Mouse (Mus musculus) MEL (cell line): Measurements from ENCODE around the gene Trpm3. TPM values are rescaled to one million over a fixed set of nuclear protein-coding genes. Genes with fewer than 3 reads are reported as not detected.

Source experiments
- DNase-seq: peaks from one replicate; pipeline ENCODE4 v3.0.0; 2011; ENCODE audit warnings: low read depth, low spot score
- H3K27ac ChIP-seq: 2 replicates; pipeline ENCODE4 v1.5.1; 2012; ENCODE audit warnings: low read depth, mild to moderate bottlenecking, control low read depth, low read length, moderate library complexity; ENCODE audit not compliant: control insufficient read depth
- H3K27me3 ChIP-seq, 2 experiments: fragments of 150-350 bp in 1 of 2; sonication (generic) in 1 of 2; 2 replicates each; pipeline ENCODE4 v1.6.1; 2012; ENCODE audit warnings: low read length in 2 of 2, mild to moderate bottlenecking in 2 of 2, improper control_type of control experiment in 1 of 2, moderate library complexity in 1 of 2; ENCODE audit not compliant: insufficient read depth in 2 of 2, control insufficient read depth in 1 of 2
- H3K36me3 ChIP-seq, 2 experiments: 2 replicates each; pipeline ENCODE4 v1.6.1; 2012 to 2014; ENCODE audit warnings: low read length in 2 of 2, improper control_type of control experiment in 1 of 2, inconsistent platforms in 1 of 2, mild to moderate bottlenecking in 1 of 2; ENCODE audit not compliant: insufficient read depth in 2 of 2, control insufficient read depth in 1 of 2
- H3K4me1 ChIP-seq, 2 experiments: fragments of 150-350 bp in 1 of 2; sonication (generic) in 1 of 2; 2 replicates each; pipeline ENCODE4 v1.6.1; 2012; ENCODE audit warnings: low read length in 2 of 2, improper control_type of control experiment in 1 of 2, mild to moderate bottlenecking in 1 of 2; ENCODE audit not compliant: insufficient read depth in 2 of 2, control insufficient read depth in 1 of 2
- H3K4me3 ChIP-seq, 2 experiments: fragments of 150-350 bp in 1 of 2; sonication (generic) in 1 of 2; 2 replicates each; pipeline ENCODE4 v1.5.1; 2012; ENCODE audit warnings: low read depth in 2 of 2, low read length in 2 of 2, mild to moderate bottlenecking in 2 of 2, moderate library complexity in 2 of 2, control low read depth in 1 of 2, improper control_type of control experiment in 1 of 2; ENCODE audit not compliant: control insufficient read depth in 1 of 2, insufficient read depth in 1 of 2
- H3K79me2 ChIP-seq: 2 replicates; pipeline ENCODE4 v1.6.1; 2012; ENCODE audit warnings: mild to moderate bottlenecking, low read length, moderate library complexity; ENCODE audit not compliant: control insufficient read depth, poor library complexity, insufficient read depth
- H3K9ac ChIP-seq: 2 replicates; pipeline ENCODE4 v1.6.1; 2012; ENCODE audit warnings: low read depth, mild to moderate bottlenecking, control low read depth, low read length, moderate library complexity; ENCODE audit not compliant: control insufficient read depth, poor library complexity, severe bottlenecking
- H3K9me3 ChIP-seq: fragments of 150-350 bp; sonication (generic); replicated peaks from 2 replicates; pipeline ENCODE4 v1.6.1; 2012; ENCODE audit warnings: mild to moderate bottlenecking, low read length, improper control_type of control experiment, moderate library complexity; ENCODE audit not compliant: insufficient read depth
- BHLHE40 ChIP-seq: IDR thresholded peaks from 2 replicates; pipeline ENCODE4 v1.6.1; 2012; ENCODE audit warnings: low read depth, mild to moderate bottlenecking, inconsistent platforms, low read length, improper control_type of control experiment, borderline replicate concordance
- CHD1 ChIP-seq: IDR thresholded peaks from 2 replicates; pipeline ENCODE4 v1.6.1; 2012; ENCODE audit warnings: low read depth, mild to moderate bottlenecking, inconsistent platforms, low read length, improper control_type of control experiment
- CHD2 ChIP-seq: IDR thresholded peaks from 2 replicates; pipeline ENCODE4 v1.6.1; 2011; ENCODE audit warnings: low read length, improper control_type of control experiment
- CTCF ChIP-seq, 3 experiments: IDR thresholded peaks in 2 of 3; conservative IDR thresholded peaks in 1 of 3; 2 replicates each; pipeline ENCODE4 v1.5.1; 2011 to 2012; ENCODE audit warnings: low read length in 3 of 3, low read depth in 2 of 3, mild to moderate bottlenecking in 2 of 3, improper control_type of control experiment in 1 of 3, inconsistent platforms in 1 of 3, mixed read lengths in 1 of 3, moderate library complexity in 1 of 3; ENCODE audit not compliant: control insufficient read depth in 1 of 3, insufficient read depth in 1 of 3, poor library complexity in 1 of 3, severe bottlenecking in 1 of 3
- ELF1 ChIP-seq: IDR thresholded peaks from 2 replicates; pipeline ENCODE4 v1.6.1; 2014; ENCODE audit warnings: low read depth, mild to moderate bottlenecking, inconsistent platforms, low read length, improper control_type of control experiment, moderate library complexity
- ETS1 ChIP-seq: IDR thresholded peaks from 2 replicates; pipeline ENCODE4 v1.6.1; 2012; ENCODE audit warnings: low read depth, mild to moderate bottlenecking, inconsistent platforms, low read length, improper control_type of control experiment, moderate library complexity
- GATA1 ChIP-seq: IDR thresholded peaks from 2 replicates; pipeline ENCODE4 v1.6.1; 2011; ENCODE audit warnings: low read depth, low read length, improper control_type of control experiment
- JUND ChIP-seq: IDR thresholded peaks from 2 replicates; pipeline ENCODE4 v1.6.1; 2011; ENCODE audit warnings: low read depth, mild to moderate bottlenecking, improper control_type of control experiment, low read length
- KAT2A ChIP-seq: conservative IDR thresholded peaks from 2 replicates; pipeline ENCODE4 v1.6.1; 2012; ENCODE audit warnings: low read depth, low read length, improper control_type of control experiment, inconsistent platforms
- MAFK ChIP-seq: IDR thresholded peaks from 2 replicates; pipeline ENCODE4 v1.6.1; 2011; ENCODE audit warnings: low read depth, mild to moderate bottlenecking, low read length, improper control_type of control experiment, borderline replicate concordance
- MAX ChIP-seq: IDR thresholded peaks from 2 replicates; pipeline ENCODE4 v1.6.1; 2011; ENCODE audit warnings: low read length, improper control_type of control experiment
- MAZ ChIP-seq: IDR thresholded peaks from 2 replicates; pipeline ENCODE4 v1.6.1; 2012; ENCODE audit warnings: low read depth, mild to moderate bottlenecking, inconsistent platforms, low read length, improper control_type of control experiment
- MXI1 ChIP-seq: IDR thresholded peaks from 2 replicates; pipeline ENCODE4 v1.6.1; 2011; ENCODE audit warnings: mild to moderate bottlenecking, low read depth, low read length, improper control_type of control experiment
- NRF1 ChIP-seq: IDR thresholded peaks from 2 replicates; pipeline ENCODE4 v1.6.1; 2014; ENCODE audit warnings: low read depth, mild to moderate bottlenecking, inconsistent platforms, low read length, improper control_type of control experiment, moderate library complexity; ENCODE audit not compliant: poor library complexity, insufficient read depth, severe bottlenecking
- POLR2AphosphoS2 ChIP-seq: IDR thresholded peaks from 2 replicates; pipeline ENCODE4 v1.6.1; 2011; ENCODE audit warnings: low read length, improper control_type of control experiment
- POLR2AphosphoS5 ChIP-seq: IDR thresholded peaks from 2 replicates; pipeline ENCODE4 v1.6.1; 2012; ENCODE audit warnings: low read depth, borderline replicate concordance, mild to moderate bottlenecking, inconsistent platforms, low read length, moderate library complexity, mixed read lengths
- RAD21 ChIP-seq: IDR thresholded peaks from 2 replicates; pipeline ENCODE4 v1.6.1; 2011; ENCODE audit warnings: mild to moderate bottlenecking, low read depth, low read length, improper control_type of control experiment
- RCOR1 ChIP-seq: IDR thresholded peaks from 2 replicates; pipeline ENCODE4 v1.6.1; 2012; ENCODE audit warnings: low read depth, mild to moderate bottlenecking, inconsistent platforms, low read length, improper control_type of control experiment
- TAL1 ChIP-seq: IDR thresholded peaks from 2 replicates; pipeline ENCODE4 v1.6.1; 2012; ENCODE audit warnings: mild to moderate bottlenecking, inconsistent platforms, low read length, moderate library complexity, mixed read lengths
- TBP ChIP-seq: IDR thresholded peaks from 2 replicates; pipeline ENCODE4 v1.8.0; 2011; ENCODE audit warnings: low read depth, low read length, improper control_type of control experiment
- TCF12 ChIP-seq: IDR thresholded peaks from 2 replicates; pipeline ENCODE4 v1.6.1; 2014; ENCODE audit warnings: low read depth, mild to moderate bottlenecking, inconsistent platforms, low read length, improper control_type of control experiment, moderate library complexity
- UBTF ChIP-seq: IDR thresholded peaks from 2 replicates; pipeline ENCODE4 v1.6.1; 2012; ENCODE audit warnings: low read depth, mild to moderate bottlenecking, inconsistent platforms, low read length, improper control_type of control experiment, moderate library complexity, borderline replicate concordance; ENCODE audit not compliant: insufficient read depth
- USF1 ChIP-seq: IDR thresholded peaks from 2 replicates; pipeline ENCODE4 v1.6.1; 2014; ENCODE audit warnings: low read depth, mild to moderate bottlenecking, inconsistent platforms, low read length, improper control_type of control experiment, moderate library complexity
- USF2 ChIP-seq, 2 experiments: IDR thresholded peaks; 2 replicates each; pipeline ENCODE4 v1.6.1; 2011 to 2012; ENCODE audit warnings: improper control_type of control experiment in 2 of 2, low read length in 2 of 2, borderline replicate concordance in 1 of 2, inconsistent platforms in 1 of 2, low read depth in 1 of 2, mild to moderate bottlenecking in 1 of 2; ENCODE audit not compliant: insufficient read depth in 1 of 2
- ZC3H11A ChIP-seq: IDR thresholded peaks from 2 replicates; pipeline ENCODE4 v1.6.1; 2012; ENCODE audit warnings: low read depth, mild to moderate bottlenecking, inconsistent platforms, low read length, improper control_type of control experiment
- ZMIZ1 ChIP-seq: IDR thresholded peaks from 2 replicates; pipeline ENCODE4 v1.6.1; 2012; ENCODE audit warnings: low read depth, mild to moderate bottlenecking, inconsistent platforms, low read length, improper control_type of control experiment, moderate library complexity
- ZNF384 ChIP-seq: IDR thresholded peaks from 2 replicates; pipeline ENCODE4 v1.6.1; 2012; ENCODE audit warnings: low read depth, mild to moderate bottlenecking, inconsistent platforms, low read length, improper control_type of control experiment
- polyA plus RNA-seq, 2 experiments: library from polyadenylated mRNA; stranded (reverse) in 1 of 2; unstranded in 1 of 2; fragments of >175 nt in 1 of 2; fragments of >200 nt in 1 of 2; gene quantifications; 2 replicates each; pipeline versions ENCODE4 v1.2.1 to v1.2.4; 2012; ENCODE audit warnings: low replicate concordance in 2 of 2, low read depth in 1 of 2; ENCODE audit not compliant: insufficient read length in 2 of 2, insufficient read depth in 1 of 2, missing spikeins in 1 of 2
- total RNA-seq: library from RNA; depleted of rRNA; stranded (reverse); fragments of 300-350 nt; gene quantifications from 2 replicates; pipeline ENCODE4 v1.2.3, GENCODE M21; 2012

Gene Trpm3
- total and polyA plus RNA-seq, 3 experiments, result not detected

GRCm38 (mm10) chr19:22642124-22642523 is 503.3 kb downstream of the Trpm3 start:
- no peak for DNase-seq
- Histone ChIP-seq H3K27me3 (no peaks in the 10 kb centered on the region), H3K79me2 (no peaks in the 10 kb centered on the region), H3K4me3 (no peak overlapping the region), H3K27ac (no peak overlapping the region), H3K9ac (no peak overlapping the region), H3K9me3 (no peaks in the 10 kb centered on the region), H3K4me1 (no peaks in the 10 kb centered on the region), H3K36me3 (no peaks in the 10 kb centered on the region)
- TF ChIP-seq CHD2 (no peak), MXI1 (no peak), ZNF384 (no peak), RAD21 (no peak), TAL1 (no peak), CHD1 (no peak), UBTF (no peak), MAFK (no peak), ELF1 (no peak), USF1 (no peak), KAT2A (no peak), NRF1 (no peak), MAX (no peak), ETS1 (no peak), POLR2AphosphoS5 (no peak), TCF12 (no peak), RCOR1 (no peak), MAZ (no peak)

GRCm38 (mm10) chr19:22656466-22657215 is 517.8 kb downstream of the Trpm3 start:
- TF ChIP-seq ZC3H11A (no peak), NRF1 (no peak), TCF12 (no peak), UBTF (no peak), MAZ (no peak), CHD2 (no peak), ZMIZ1 (no peak), BHLHE40 (no peak), USF2 (IDR thresholded peaks at IDR 0.05; ENCODE audit: borderline replicate concordance in 1 of 2, insufficient read depth in 1 of 2, low read depth in 1 of 2, low read length in 2 of 2) (no peak), TBP (no peak), RCOR1 (no peak), JUND (no peak), GATA1 (no peak), CTCF (IDR thresholded peaks at IDR 0.05 in 2 of 3, conservative IDR thresholded peaks at IDR 0.05 in 1 of 3; ENCODE audit: control insufficient read depth in 1 of 3, insufficient read depth in 1 of 3, low read depth in 2 of 3, low read length in 3 of 3, poor library complexity in 1 of 3, severe bottlenecking in 1 of 3) (no peak), KAT2A (no peak), POLR2AphosphoS2 (no peak), MAX (no peak)
- no peak overlapping the region for H3K4me3 ChIP-seq

More at GRCm38 (mm10) chr19:22656466-22657215, 517.8 kb downstream of the Trpm3 start:
- no peaks in the 10 kb centered on the region for H3K4me1 ChIP-seq
- H3K79me2 ChIP-seq, result no peaks in the 10 kb centered on the region
- H3K9me3 ChIP-seq, result no peaks in the 10 kb centered on the region
- H3K27ac ChIP-seq, result no peak overlapping the region
- no peaks in the 10 kb centered on the region for H3K36me3 ChIP-seq
- DNase-seq, result no peak
- no peak overlapping the region for H3K9ac ChIP-seq
- no peaks in the 10 kb centered on the region for H3K27me3 ChIP-seq
